Mouse (Mus musculus): ENCODE measurements around the gene Tanc1.

DNA sequence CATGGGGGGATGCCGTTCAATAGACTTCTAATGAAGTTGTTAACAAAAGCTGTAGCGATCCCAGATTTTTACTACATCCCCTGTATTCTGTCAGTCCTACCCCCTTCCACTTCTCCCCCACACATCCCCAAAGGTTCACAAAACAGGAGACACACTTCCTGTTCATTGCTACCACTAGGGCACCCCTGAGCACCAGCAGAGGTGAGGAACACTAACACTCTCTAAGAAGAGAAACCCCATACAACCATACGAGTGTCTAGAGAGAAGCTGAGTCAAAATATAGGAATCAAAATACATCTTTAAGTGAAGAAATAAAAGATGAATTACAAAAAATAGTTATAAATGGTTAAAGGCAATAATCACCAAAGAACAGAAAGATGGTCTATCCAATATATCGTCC, 49.6 kb upstream of the Tanc1 start:
- TF ChIP-seq CTCF (IDR thresholded peaks at IDR 0.05; ENCODE audit: borderline replicate concordance, extremely low read depth, insufficient read depth, insufficient read length) (no peak), POLR2A (IDR thresholded peaks at IDR 0.05; ENCODE audit: borderline replicate concordance, extremely low read depth, insufficient read depth, insufficient read length, poor library complexity, severe bottlenecking) (no peak)

Measured in brain, embryonic 14.5 days (tissue).